Comparison of ENCODE assay signal across 29 mouse cellular contexts in genomic region chr15:101506896-101507758, GRCm38 (mm10). TPM values are rescaled to one million over a fixed set of nuclear protein-coding genes. Genes with fewer than 3 reads are reported as not detected.
A peak's percentile ranks its signal among the peaks of the same experiment; 100 is the strongest.
DNase-seq lines count a peak whose midpoint lies in the region; ATAC-seq lines count a peak whose summit lies in the region.
"Had no signal": no experiment of that assay in that cellular context is flagged by ENCODE, and none has a peak within 500 bp of the region (broad histone marks: within the 10 kb centered on the region; RNA-seq: fewer than 3 reads in every experiment).

No protein-coding gene starts in this region.

- intact Hi-C loops in left cerebral cortex, postnatal 14 days (cut with DNase I) = no loop called here

- no peaks in the 10 kb centered on the region for H3K27me3 ChIP-seq in kidney, embryonic 14.5 days (ENCODE audit: control insufficient read depth, insufficient read depth, low read length)
- H3K27me3 ChIP-seq: hindbrain, embryonic 15.5 days; intestine, embryonic 15.5 days; liver, embryonic 13.5 days had no signal

- no peak overlapping the region for H3K27ac ChIP-seq in kidney, embryonic 14.5 days (ENCODE audit: low read depth, low read length)
- H3K27ac ChIP-seq: heart, adult 2 months; heart, embryonic 15.5 days; hindbrain, embryonic 15.5 days; intestine, embryonic 15.5 days; layer of hippocampus, adult 2 months; left cerebral cortex, adult 2 months; limb, embryonic 13.5 days; liver, embryonic 13.5 days had no signal

- peak; percentile 40 for DNase-seq in embryo, embryonic 10 days (ENCODE audit: low spot score)
- DNase-seq in embryo, embryonic 11 days = no peak
- peak; percentile 71 for DNase-seq in ovary, adult 18-20 months (ENCODE audit: low spot score)
- DNase-seq in ovary, postnatal 10 days (ENCODE audit: low spot score) = no peak
- DNase-seq in adrenal gland, postnatal 25 days = no peak
- no peak for DNase-seq in left cerebral cortex, postnatal 14 days (ENCODE audit: low spot score in 2 of 2)
- DNase-seq: adrenal gland, postnatal 36 days; cerebellum, adult 11-12 months; gastrocnemius, postnatal 10 days; heart, adult 2 months; heart, postnatal 4 days; liver, embryonic 13.5 days; lung, embryonic 14.5 days; lung, postnatal 36 days; spleen, adult 18-20 months; thymus, postnatal 36 days had no signal

- H3K4me3 ChIP-seq in kidney, embryonic 14.5 days (ENCODE audit: low read length) = no peak overlapping the region
- H3K4me3 ChIP-seq: heart, adult 2 months; heart, embryonic 15.5 days; hindbrain, embryonic 15.5 days; intestine, embryonic 15.5 days; layer of hippocampus, adult 2 months; left cerebral cortex, adult 2 months; limb, embryonic 13.5 days; liver, embryonic 13.5 days had no signal

- no peaks in the 10 kb centered on the region for H3K9me3 ChIP-seq in kidney, embryonic 14.5 days (ENCODE audit: control insufficient read depth, low read length)
- H3K9me3 ChIP-seq: heart, embryonic 15.5 days; hindbrain, embryonic 15.5 days; intestine, embryonic 15.5 days; limb, embryonic 13.5 days; liver, embryonic 13.5 days had no signal

- peaks cover 8% of the 10 kb centered on the region; the same call in 1 of the 2 replicates for H3K4me1 ChIP-seq in kidney, embryonic 14.5 days (ENCODE audit: control insufficient read depth, insufficient read depth, low read length)
- H3K4me1 ChIP-seq: heart, embryonic 15.5 days; hindbrain, embryonic 15.5 days; intestine, embryonic 15.5 days; liver, embryonic 13.5 days had no signal

- ATAC-seq in kidney, embryonic 14.5 days (ENCODE audit: low FRiP score, low TSS enrichment) = peak; percentile 44
- ATAC-seq: intestine, embryonic 15.5 days had no signal

- WGBS in kidney, embryonic 14.5 days = 29% methylated on average over 14 of the region's 14 CpGs

- H3K9ac ChIP-seq in kidney, embryonic 14.5 days (ENCODE audit: low read depth, low read length) = no peak overlapping the region
- H3K9ac ChIP-seq: heart, embryonic 15.5 days; hindbrain, embryonic 15.5 days; intestine, embryonic 15.5 days; limb, embryonic 13.5 days; liver, embryonic 13.5 days; lung, embryonic 14.5 days had no signal

- no peaks in the 10 kb centered on the region for H3K36me3 ChIP-seq in kidney, embryonic 14.5 days (ENCODE audit: control insufficient read depth, insufficient read depth, low read length)
- H3K36me3 ChIP-seq: G1E; heart, embryonic 15.5 days; hindbrain, embryonic 15.5 days; intestine, embryonic 15.5 days; limb, embryonic 13.5 days; liver, embryonic 13.5 days had no signal

- no peak overlapping the region for H3K4me2 ChIP-seq in kidney, embryonic 14.5 days (replicated peaks; ENCODE audit: low read depth, low read length)
- H3K4me2 ChIP-seq: heart, embryonic 15.5 days; hindbrain, embryonic 15.5 days; intestine, embryonic 15.5 days; limb, embryonic 13.5 days; liver, embryonic 13.5 days; lung, embryonic 14.5 days had no signal

RNA-seq across cellular contexts. Expression of gene Gm49425, which starts 9.9 kb away (rescaled TPM):
- not detected in 2 replicates for polyA plus RNA-seq in kidney, embryonic 14.5 days (2014; fragmentation: Nextera tagmentation; extraction: Ambion mirVana)
- total RNA-seq in adrenal gland, postnatal 25 days (2021) = not detected in 2 replicates
- total RNA-seq in left cerebral cortex, postnatal 14 days (2021) = not detected
- total RNA-seq: adrenal gland, postnatal 36 days; common myeloid progenitor, adult 5-6 weeks; G1E; gastrocnemius, postnatal 10 days; heart, adult 2 months; heart, postnatal 4 days; layer of hippocampus, adult 2 months; left cerebral cortex, adult 2 months; megakaryocyte-erythroid progenitor cell, adult 5-6 weeks; monocyte, adult 5-6 weeks had no signal
- polyA plus RNA-seq: forebrain, embryonic 11.5 days; G1E; heart, adult 2 months; heart, embryonic 15.5 days; hindbrain, embryonic 15.5 days; intestine, embryonic 15.5 days; limb, embryonic 13.5 days; liver, embryonic 13.5 days; lung, embryonic 14.5 days; neural tube, embryonic 11.5 days had no signal

RNA-seq across cellular contexts. Expression of gene Krt83, which starts 15.8 kb away (rescaled TPM):
- polyA plus RNA-seq in kidney, embryonic 14.5 days (2014; fragmentation: Nextera tagmentation; extraction: Ambion mirVana) = not detected in 2 replicates
- total RNA-seq in adrenal gland, postnatal 25 days (2021) = not detected in 2 replicates
- total RNA-seq in left cerebral cortex, postnatal 14 days (2021) = not detected
- total RNA-seq: adrenal gland, postnatal 36 days; common myeloid progenitor, adult 5-6 weeks; G1E; heart, adult 2 months; heart, postnatal 4 days; layer of hippocampus, adult 2 months; left cerebral cortex, adult 2 months; megakaryocyte-erythroid progenitor cell, adult 5-6 weeks; monocyte, adult 5-6 weeks had no signal
- polyA plus RNA-seq: forebrain, embryonic 11.5 days; G1E; heart, adult 2 months; heart, embryonic 15.5 days; hindbrain, embryonic 15.5 days; limb, embryonic 13.5 days; liver, embryonic 13.5 days; neural tube, embryonic 11.5 days had no signal

RNA-seq across cellular contexts. Expression of gene Krt84, which starts 25.5 kb away (rescaled TPM):
- polyA plus RNA-seq in kidney, embryonic 14.5 days (2014; fragmentation: Nextera tagmentation; extraction: Ambion mirVana) = not detected in 2 replicates
- total RNA-seq in adrenal gland, postnatal 25 days (2021) = not detected in 2 replicates
- not detected for total RNA-seq in left cerebral cortex, postnatal 14 days (2021)
- total RNA-seq: adrenal gland, postnatal 36 days; common myeloid progenitor, adult 5-6 weeks; gastrocnemius, postnatal 10 days; heart, adult 2 months; heart, postnatal 4 days; layer of hippocampus, adult 2 months; left cerebral cortex, adult 2 months; megakaryocyte-erythroid progenitor cell, adult 5-6 weeks; monocyte, adult 5-6 weeks had no signal
- polyA plus RNA-seq: forebrain, embryonic 11.5 days; G1E; heart, adult 2 months; heart, embryonic 15.5 days; liver, embryonic 13.5 days; lung, embryonic 14.5 days; neural tube, embryonic 11.5 days had no signal

RNA-seq across cellular contexts. Expression of gene Krt86, which starts 33.8 kb away (rescaled TPM):
- polyA plus RNA-seq in kidney, embryonic 14.5 days (2014; fragmentation: Nextera tagmentation; extraction: Ambion mirVana) = not detected in 2 replicates
- total RNA-seq in adrenal gland, postnatal 25 days (2021) = not detected in 2 replicates
- total RNA-seq in left cerebral cortex, postnatal 14 days (2021) = not detected
- total RNA-seq: adrenal gland, postnatal 36 days; common myeloid progenitor, adult 5-6 weeks; gastrocnemius, postnatal 10 days; heart, adult 2 months; heart, postnatal 4 days; layer of hippocampus, adult 2 months; left cerebral cortex, adult 2 months; megakaryocyte-erythroid progenitor cell, adult 5-6 weeks; monocyte, adult 5-6 weeks had no signal
- polyA plus RNA-seq: forebrain, embryonic 11.5 days; G1E; heart, adult 2 months; heart, embryonic 15.5 days; intestine, embryonic 15.5 days; limb, embryonic 13.5 days; liver, embryonic 13.5 days; lung, embryonic 14.5 days; neural tube, embryonic 11.5 days had no signal

RNA-seq across cellular contexts. Expression of gene Krt82, which starts 43.3 kb away (rescaled TPM):
- polyA plus RNA-seq in kidney, embryonic 14.5 days (2014; fragmentation: Nextera tagmentation; extraction: Ambion mirVana) = not detected in 2 replicates
- total RNA-seq in adrenal gland, postnatal 25 days (2021) = not detected in 2 replicates
- total RNA-seq in left cerebral cortex, postnatal 14 days (2021) = not detected
- total RNA-seq: adrenal gland, postnatal 36 days; common myeloid progenitor, adult 5-6 weeks; G1E; gastrocnemius, postnatal 10 days; heart, adult 2 months; heart, postnatal 4 days; layer of hippocampus, adult 2 months; left cerebral cortex, adult 2 months; megakaryocyte-erythroid progenitor cell, adult 5-6 weeks; monocyte, adult 5-6 weeks had no signal
- polyA plus RNA-seq: forebrain, embryonic 11.5 days; G1E; heart, adult 2 months; heart, embryonic 15.5 days; hindbrain, embryonic 15.5 days; intestine, embryonic 15.5 days; limb, embryonic 13.5 days; liver, embryonic 13.5 days; lung, embryonic 14.5 days; neural tube, embryonic 11.5 days had no signal

Comparison
In these comparisons a context has a peak if more than half of its experiments do, and no peak if none do; other contexts are left out.
1. DNase-seq: peak in embryo, embryonic 10 days (single experiment) and ovary, adult 18-20 months (single experiment); none in embryo, embryonic 11 days (single experiment), ovary, postnatal 10 days (single experiment), adrenal gland, postnatal 25 days (single experiment) and left cerebral cortex, postnatal 14 days (0 of 2).